Mouse (Mus musculus) midbrain, postnatal 0 days (tissue): Measurements from ENCODE around the gene Agt. TPM values are rescaled to one million over a fixed set of nuclear protein-coding genes. Genes with fewer than 3 reads are reported as not detected.

Experiments
- ATAC-seq: fragments of 200-750 bp; cut with Nextera tagmentation; 2 replicates; pipeline ENCODE4 v1.8.0; 2017; ENCODE audit warnings: moderate number of reproducible peaks, mild to moderate bottlenecking, moderate TSS enrichment, moderate library complexity; ENCODE audit not compliant: low FRiP score
- DNase-seq: peaks from one replicate; pipeline ENCODE4 v3.0.0-alpha.2; 2015; ENCODE audit warnings: low spot score
- H3K27ac ChIP-seq: fragments of 300-500 bp; sonication (generic); 2 replicates; pipeline ENCODE4 v1.5.1; 2014; ENCODE audit warnings: low read depth, mild to moderate bottlenecking, low read length, mixed read lengths
- H3K27me3 ChIP-seq: fragments of 300-500 bp; sonication (generic); 2 replicates; pipeline ENCODE4 v1.6.1; 2014; ENCODE audit warnings: low read length, control low read depth, mixed read lengths; ENCODE audit not compliant: insufficient read depth
- H3K36me3 ChIP-seq: fragments of 300-500 bp; sonication (generic); 2 replicates; pipeline ENCODE4 v1.6.1; 2014; ENCODE audit warnings: low read length, control low read depth, mixed read lengths; ENCODE audit not compliant: insufficient read depth
- H3K4me1 ChIP-seq: fragments of 300-500 bp; sonication (generic); 2 replicates; pipeline ENCODE4 v1.6.1; 2014; ENCODE audit warnings: mild to moderate bottlenecking, control low read depth, antibody characterized with exemption, low read length, mixed read lengths; ENCODE audit not compliant: insufficient read depth
- H3K4me2 ChIP-seq: fragments of 300-500 bp; sonication (generic); 2 replicates; pipeline ENCODE4 v1.6.1; 2014; ENCODE audit warnings: low read depth, mild to moderate bottlenecking, low read length, mixed read lengths; ENCODE audit not compliant: poor library complexity, severe bottlenecking
- H3K4me3 ChIP-seq: fragments of 300-500 bp; sonication (generic); 2 replicates; pipeline ENCODE4 v1.5.1; 2014; ENCODE audit warnings: low read depth, mild to moderate bottlenecking, low read length, moderate library complexity
- H3K9ac ChIP-seq: fragments of 300-500 bp; sonication (generic); replicated peaks from 2 replicates; pipeline ENCODE4 v1.6.1; 2014; ENCODE audit warnings: mild to moderate bottlenecking, low read length, moderate library complexity, mixed read lengths; ENCODE audit not compliant: poor library complexity, severe bottlenecking
- H3K9me3 ChIP-seq: fragments of 300-500 bp; sonication (generic); 2 replicates; pipeline ENCODE4 v1.6.1; 2016; ENCODE audit warnings: low read length, control low read depth
- CTCF ChIP-seq: IDR thresholded peaks from 2 replicates; pipeline ENCODE4 v1.5.1; 2016; ENCODE audit warnings: antibody characterized with exemption, mild to moderate bottlenecking
- WGBS: fragments of 180-500 bp; shearing (Covaris S2); extraction: QIAGEN DNeasy Blood & Tissue Kit; methylation state at CpG from one replicate; pipeline ENCODE4 v1.1.7; 2014; 5-methylcytosine and 5-hydroxymethylcytosine counted together
- polyA plus RNA-seq: library from polyadenylated mRNA; unstranded; fragments of >200 nt; fragmentation: Nextera tagmentation; extraction: Ambion mirVana; gene quantifications from 2 replicates; pipeline ENCODE4 v1.2.1, GENCODE M21; 2015
- total RNA-seq: library from RNA; depleted of rRNA; stranded (reverse); fragments of >200 nt; gene quantifications from 2 replicates; pipeline ENCODE4 v1.2.3, GENCODE M21; 2014

Agt gene
- total and polyA plus RNA-seq, 2 experiments from 2014 or later, result 65.9 to 104 TPM

GRCm38 (mm10) chr8:124535451-124535850 is 34.1 kb downstream of the Agt start:
- Histone ChIP-seq H3K4me2 (no peak overlapping the region), H3K36me3 (peaks cover 82% of the 10 kb centered on the region), H3K27me3 (no peaks in the 10 kb centered on the region), H3K9ac (no peak overlapping the region), H3K27ac (no peak overlapping the region), H3K9me3 (no peaks in the 10 kb centered on the region), H3K4me3 (no peak overlapping the region), H3K4me1 (no peaks in the 10 kb centered on the region)
- no peak for TF ChIP-seq CTCF
- WGBS, result 85% methylated on average over 5 of the region's 5 CpGs
- no peak for DNase-seq
- no peak for ATAC-seq

GRCm38 (mm10) chr8:124532626-124533025 is 36.9 kb downstream of the Agt start:
- Histone ChIP-seq H3K27ac (no peak overlapping the region), H3K27me3 (no peaks in the 10 kb centered on the region), H3K4me1 (no peaks in the 10 kb centered on the region), H3K4me2 (no peak overlapping the region), H3K9me3 (no peaks in the 10 kb centered on the region), H3K36me3 (peaks cover 80% of the 10 kb centered on the region), H3K9ac (no peak overlapping the region), H3K4me3 (no peak overlapping the region)
- ATAC-seq, result no peak
- no peak for DNase-seq
- WGBS, result 98% methylated on average over 3 of the region's 3 CpGs
- TF ChIP-seq CTCF, result no peak

DNA sequence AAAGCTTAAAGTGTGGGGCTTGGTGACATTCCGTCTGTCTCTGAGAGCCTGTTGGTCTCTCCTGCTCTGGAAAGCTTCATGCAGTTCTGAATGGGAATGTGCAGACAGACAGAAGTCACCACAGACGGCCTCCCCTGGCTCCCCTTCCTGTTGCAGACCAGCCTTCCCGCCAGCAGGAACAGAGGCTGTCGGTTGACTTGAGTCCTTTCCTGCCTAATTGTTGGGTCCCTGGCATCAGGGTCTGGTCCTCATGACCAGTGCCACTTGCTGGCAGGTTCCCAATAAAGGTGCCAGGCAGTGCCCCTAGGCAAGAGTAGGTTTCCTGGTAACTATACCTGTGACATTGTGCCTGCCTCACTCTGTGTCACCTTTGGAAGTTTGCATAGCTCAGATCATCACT is 38.5 kb downstream of the Agt start:
- ATAC-seq (no peak), DNase-seq (no peak)
- H3K36me3 ChIP-seq, result peaks cover 89% of the 10 kb centered on the region
- no peak overlapping the region for H3K27ac ChIP-seq
- 84% methylated on average over 4 of the region's 4 CpGs for WGBS
- H3K9me3 ChIP-seq, result no peaks in the 10 kb centered on the region
- H3K4me2 ChIP-seq, result no peak overlapping the region
- no peak overlapping the region for H3K4me3 ChIP-seq
- H3K27me3 ChIP-seq, result no peaks in the 10 kb centered on the region
- no peaks in the 10 kb centered on the region for H3K4me1 ChIP-seq
- no peak for TF ChIP-seq CTCF
- H3K9ac ChIP-seq, result no peak overlapping the region

DNA sequence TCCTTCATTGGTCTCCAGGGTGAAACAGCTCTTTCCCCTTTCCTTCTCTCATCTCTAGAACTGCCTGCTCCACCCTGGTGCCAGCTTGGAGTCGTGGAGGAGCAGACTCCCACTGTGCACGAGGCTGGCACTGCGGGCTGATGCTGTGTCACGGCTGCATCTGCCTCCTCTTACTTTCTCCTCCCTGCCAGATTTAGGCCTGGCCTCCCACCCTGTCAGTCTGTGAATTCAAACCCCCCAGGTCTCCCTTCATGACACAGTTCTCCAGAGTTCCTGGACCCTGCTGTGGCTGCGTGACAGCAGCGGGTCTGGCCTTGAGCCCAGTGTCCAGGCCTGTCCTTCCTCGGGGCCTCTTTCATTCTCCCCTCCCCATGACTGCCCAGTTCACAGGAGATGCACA is 39.0 kb downstream of the Agt start:
- peak; percentile 35 for DNase-seq
- H3K4me1 ChIP-seq, result no peaks in the 10 kb centered on the region
- no peak overlapping the region for H3K4me2 ChIP-seq
- H3K9me3 ChIP-seq, result no peaks in the 10 kb centered on the region
- H3K9ac ChIP-seq, result no peak overlapping the region
- no peak overlapping the region for H3K4me3 ChIP-seq
- H3K27me3 ChIP-seq, result no peaks in the 10 kb centered on the region
- no peak overlapping the region for H3K27ac ChIP-seq
- ATAC-seq, result no peak
- no peak for TF ChIP-seq CTCF
- peaks cover 89% of the 10 kb centered on the region for H3K36me3 ChIP-seq
- WGBS, result 80% methylated on average over 7 of the region's 7 CpGs

- H3K9ac ChIP-seq, result no peak overlapping the region
These were observed 39.4 kb downstream of the Agt start for GRCm38 (mm10) chr8:124530076-124530475.

DNA sequence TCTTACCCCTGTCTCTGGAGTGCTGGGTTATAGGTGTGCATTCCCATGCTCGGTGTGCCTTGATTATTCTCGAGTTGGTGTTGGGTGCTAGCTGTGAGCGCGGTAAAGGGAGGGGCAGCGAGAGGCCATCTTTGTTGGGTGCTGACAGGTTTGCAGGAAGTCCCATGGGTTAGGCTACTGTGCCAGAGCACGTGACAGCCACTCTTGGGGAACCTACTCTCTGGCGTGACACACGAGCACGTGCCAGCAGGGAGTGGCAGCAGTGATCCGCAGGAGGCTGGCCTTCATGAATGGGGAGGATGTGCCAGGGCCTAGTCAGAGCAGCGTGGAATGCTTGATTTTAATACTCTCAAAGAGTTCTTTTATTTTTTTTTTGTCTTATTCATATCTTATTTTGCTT is 43.2 kb downstream of the Agt start:
- TF ChIP-seq CTCF, result no peak
- ATAC-seq, result no peak
- Histone ChIP-seq H3K4me3 (no peak overlapping the region), H3K4me1 (peaks cover 6% of the 10 kb centered on the region; the same call in 1 of the 2 replicates), H3K36me3 (peaks cover 55% of the 10 kb centered on the region), H3K9me3 (no peaks in the 10 kb centered on the region), H3K4me2 (no peak overlapping the region), H3K27me3 (no peaks in the 10 kb centered on the region), H3K27ac (no peak overlapping the region), H3K9ac (no peak overlapping the region)
- WGBS, result 93% methylated on average over 11 of the region's 11 CpGs
- DNase-seq, result no peak

More at GRCm38 (mm10) chr8:124530076-124530475, 39.4 kb downstream of the Agt start:
- no peaks in the 10 kb centered on the region for H3K9me3 ChIP-seq
- TF ChIP-seq CTCF, result no peak
- H3K4me1 ChIP-seq, result no peaks in the 10 kb centered on the region
- no peak overlapping the region for H3K4me3 ChIP-seq
- ATAC-seq (no peak), DNase-seq (peak; percentile 16)
- H3K27me3 ChIP-seq, result no peaks in the 10 kb centered on the region
- 89% methylated on average over 14 of the region's 14 CpGs for WGBS
- peaks cover 86% of the 10 kb centered on the region for H3K36me3 ChIP-seq
- no peak overlapping the region for H3K4me2 ChIP-seq
- no peak overlapping the region for H3K27ac ChIP-seq
